Mouse (Mus musculus): Measurements from ENCODE around the gene Patl2. TPM values are rescaled to one million over a fixed set of nuclear protein-coding genes. Genes with fewer than 3 reads are reported as not detected.

The Patl2 gene
- total RNA-seq, 4 experiments from 2014 or later, result 0.09 TPM; not detected in 3

Other genes starting within 250 kb of the Patl2 start
- 10 to 100 TPM; 24.5 to 30.8 (median 25.8) TPM for gene Ctdspl2, start 230.2 kb downstream of the Patl2 start, total RNA-seq (2022)
- not detected for gene Mageb3, start 230.1 kb downstream of the Patl2 start, total RNA-seq (2022)
- gene Eif3j1, start 157.6 kb downstream of the Patl2 start, total RNA-seq (2022), result 10 to 100 TPM; 17.7 to 25.4 (median 18.6) TPM
- gene Spg11, start 67.8 kb downstream of the Patl2 start, total RNA-seq (2022), result 10 to 100 TPM; 20.0 to 25.0 (median 23.5) TPM
- 100 to 1,000 TPM; 769 to 879 (median 834) TPM for gene B2m, start 38.5 kb downstream of the Patl2 start, total RNA-seq (2022)
- not detected for gene Trim69, start 25.5 kb downstream of the Patl2 start, total RNA-seq (2022)
- gene Terb2, start 83 bp upstream of the Patl2 start, total RNA-seq (2022), result not detected
- 100 to 1,000 TPM in 2 of 4 experiments, 10 to 100 TPM in 2; 83.1 to 149 (median 112) TPM for gene Sord, start 48.6 kb upstream of the Patl2 start, total RNA-seq (2022)
- not detected for gene Duox2, start 112.3 kb upstream of the Patl2 start, total RNA-seq (2022)
- not detected for gene Duoxa2, start 112.7 kb upstream of the Patl2 start, total RNA-seq (2022)
- gene Duoxa1, start 127.5 kb upstream of the Patl2 start, total RNA-seq (2022), result under 1 TPM; 0.20 to 0.52 (median 0.32) TPM
- gene Duox1, start 129.5 kb upstream of the Patl2 start, total RNA-seq (2022), result under 1 TPM in 2 of 4 experiments, not detected in 2; 0.06 to 0.13 TPM
- gene Shf, start 183.0 kb upstream of the Patl2 start, total RNA-seq (2022), result 10 to 100 TPM in 2 of 4 experiments, 1 to 10 TPM in 2; 8.1 to 18.5 (median 13.8) TPM
- 1 to 10 TPM in 3 of 4 experiments, under 1 TPM in 1; 0.84 to 4.8 (median 2.1) TPM for gene Slc28a2, start 240.3 kb upstream of the Patl2 start, total RNA-seq (2022)

All from adrenal gland, adult 8-10 months (tissue).